Mouse (Mus musculus) MEL (cell line): Measurements from ENCODE around the gene Vmn2r76. TPM values are rescaled to one million over a fixed set of nuclear protein-coding genes. Genes with fewer than 3 reads are reported as not detected.
"Not testable (repeated sequence)": the region's sequence is repeated elsewhere in the genome, so short reads cannot be mapped to it uniquely, and the experiment has no call there.

Source experiments
- DNase-seq: peaks from one replicate; pipeline ENCODE4 v3.0.0; 2011; ENCODE audit warnings: low read depth, low spot score
- H3K27ac ChIP-seq: 2 replicates; pipeline ENCODE4 v1.5.1; 2012; ENCODE audit warnings: low read depth, mild to moderate bottlenecking, control low read depth, low read length, moderate library complexity; ENCODE audit not compliant: control insufficient read depth
- H3K27me3 ChIP-seq, 2 experiments: fragments of 150-350 bp in 1 of 2; sonication (generic) in 1 of 2; 2 replicates each; pipeline ENCODE4 v1.6.1; 2012; ENCODE audit warnings: low read length in 2 of 2, mild to moderate bottlenecking in 2 of 2, improper control_type of control experiment in 1 of 2, moderate library complexity in 1 of 2; ENCODE audit not compliant: insufficient read depth in 2 of 2, control insufficient read depth in 1 of 2
- H3K36me3 ChIP-seq, 2 experiments: 2 replicates each; pipeline ENCODE4 v1.6.1; 2012 to 2014; ENCODE audit warnings: low read length in 2 of 2, improper control_type of control experiment in 1 of 2, inconsistent platforms in 1 of 2, mild to moderate bottlenecking in 1 of 2; ENCODE audit not compliant: insufficient read depth in 2 of 2, control insufficient read depth in 1 of 2
- H3K4me1 ChIP-seq, 2 experiments: fragments of 150-350 bp in 1 of 2; sonication (generic) in 1 of 2; 2 replicates each; pipeline ENCODE4 v1.6.1; 2012; ENCODE audit warnings: low read length in 2 of 2, improper control_type of control experiment in 1 of 2, mild to moderate bottlenecking in 1 of 2; ENCODE audit not compliant: insufficient read depth in 2 of 2, control insufficient read depth in 1 of 2
- H3K4me3 ChIP-seq, 2 experiments: fragments of 150-350 bp in 1 of 2; sonication (generic) in 1 of 2; 2 replicates each; pipeline ENCODE4 v1.5.1; 2012; ENCODE audit warnings: low read depth in 2 of 2, low read length in 2 of 2, mild to moderate bottlenecking in 2 of 2, moderate library complexity in 2 of 2, control low read depth in 1 of 2, improper control_type of control experiment in 1 of 2; ENCODE audit not compliant: control insufficient read depth in 1 of 2, insufficient read depth in 1 of 2
- H3K79me2 ChIP-seq: 2 replicates; pipeline ENCODE4 v1.6.1; 2012; ENCODE audit warnings: mild to moderate bottlenecking, low read length, moderate library complexity; ENCODE audit not compliant: control insufficient read depth, poor library complexity, insufficient read depth
- H3K9ac ChIP-seq: 2 replicates; pipeline ENCODE4 v1.6.1; 2012; ENCODE audit warnings: low read depth, mild to moderate bottlenecking, control low read depth, low read length, moderate library complexity; ENCODE audit not compliant: control insufficient read depth, poor library complexity, severe bottlenecking
- H3K9me3 ChIP-seq: fragments of 150-350 bp; sonication (generic); replicated peaks from 2 replicates; pipeline ENCODE4 v1.6.1; 2012; ENCODE audit warnings: mild to moderate bottlenecking, low read length, improper control_type of control experiment, moderate library complexity; ENCODE audit not compliant: insufficient read depth
- BHLHE40 ChIP-seq: IDR thresholded peaks from 2 replicates; pipeline ENCODE4 v1.6.1; 2012; ENCODE audit warnings: low read depth, mild to moderate bottlenecking, inconsistent platforms, low read length, improper control_type of control experiment, borderline replicate concordance
- CHD2 ChIP-seq: IDR thresholded peaks from 2 replicates; pipeline ENCODE4 v1.6.1; 2011; ENCODE audit warnings: low read length, improper control_type of control experiment
- CTCF ChIP-seq, 3 experiments: IDR thresholded peaks in 2 of 3; conservative IDR thresholded peaks in 1 of 3; 2 replicates each; pipeline ENCODE4 v1.5.1; 2011 to 2012; ENCODE audit warnings: low read length in 3 of 3, low read depth in 2 of 3, mild to moderate bottlenecking in 2 of 3, improper control_type of control experiment in 1 of 3, inconsistent platforms in 1 of 3, mixed read lengths in 1 of 3, moderate library complexity in 1 of 3; ENCODE audit not compliant: control insufficient read depth in 1 of 3, insufficient read depth in 1 of 3, poor library complexity in 1 of 3, severe bottlenecking in 1 of 3
- JUND ChIP-seq: IDR thresholded peaks from 2 replicates; pipeline ENCODE4 v1.6.1; 2011; ENCODE audit warnings: low read depth, mild to moderate bottlenecking, improper control_type of control experiment, low read length
- KAT2A ChIP-seq: conservative IDR thresholded peaks from 2 replicates; pipeline ENCODE4 v1.6.1; 2012; ENCODE audit warnings: low read depth, low read length, improper control_type of control experiment, inconsistent platforms
- MAFK ChIP-seq: IDR thresholded peaks from 2 replicates; pipeline ENCODE4 v1.6.1; 2011; ENCODE audit warnings: low read depth, mild to moderate bottlenecking, low read length, improper control_type of control experiment, borderline replicate concordance
- MAX ChIP-seq: IDR thresholded peaks from 2 replicates; pipeline ENCODE4 v1.6.1; 2011; ENCODE audit warnings: low read length, improper control_type of control experiment
- MAZ ChIP-seq: IDR thresholded peaks from 2 replicates; pipeline ENCODE4 v1.6.1; 2012; ENCODE audit warnings: low read depth, mild to moderate bottlenecking, inconsistent platforms, low read length, improper control_type of control experiment
- MYC ChIP-seq: IDR thresholded peaks from 2 replicates; pipeline ENCODE4 v1.6.1; 2011; ENCODE audit warnings: low read depth, mild to moderate bottlenecking, low read length, improper control_type of control experiment, moderate library complexity
- POLR2A ChIP-seq, 2 experiments: IDR thresholded peaks; 2 replicates each; pipeline ENCODE4 v1.6.1; 2011 to 2012; ENCODE audit warnings: low read length in 2 of 2, mild to moderate bottlenecking in 2 of 2, control low read depth in 1 of 2, improper control_type of control experiment in 1 of 2, low read depth in 1 of 2, moderate library complexity in 1 of 2; ENCODE audit not compliant: control insufficient read depth in 1 of 2, insufficient read depth in 1 of 2, poor library complexity in 1 of 2
- POLR2AphosphoS5 ChIP-seq: IDR thresholded peaks from 2 replicates; pipeline ENCODE4 v1.6.1; 2012; ENCODE audit warnings: low read depth, borderline replicate concordance, mild to moderate bottlenecking, inconsistent platforms, low read length, moderate library complexity, mixed read lengths
- RAD21 ChIP-seq: IDR thresholded peaks from 2 replicates; pipeline ENCODE4 v1.6.1; 2011; ENCODE audit warnings: mild to moderate bottlenecking, low read depth, low read length, improper control_type of control experiment
- SIN3A ChIP-seq: IDR thresholded peaks from 2 replicates; pipeline ENCODE4 v1.6.1; 2012; ENCODE audit warnings: low read length, improper control_type of control experiment, inconsistent platforms
- SMC3 ChIP-seq: IDR thresholded peaks from 2 replicates; pipeline ENCODE4 v1.6.1; 2011; ENCODE audit warnings: low read depth, low read length, improper control_type of control experiment
- TBP ChIP-seq: IDR thresholded peaks from 2 replicates; pipeline ENCODE4 v1.8.0; 2011; ENCODE audit warnings: low read depth, low read length, improper control_type of control experiment
- USF1 ChIP-seq: IDR thresholded peaks from 2 replicates; pipeline ENCODE4 v1.6.1; 2014; ENCODE audit warnings: low read depth, mild to moderate bottlenecking, inconsistent platforms, low read length, improper control_type of control experiment, moderate library complexity
- polyA plus RNA-seq, 2 experiments: library from polyadenylated mRNA; stranded (reverse) in 1 of 2; unstranded in 1 of 2; fragments of >175 nt in 1 of 2; fragments of >200 nt in 1 of 2; gene quantifications; 2 replicates each; pipeline versions ENCODE4 v1.2.1 to v1.2.4; 2012; ENCODE audit warnings: low replicate concordance in 2 of 2, low read depth in 1 of 2; ENCODE audit not compliant: insufficient read length in 2 of 2, insufficient read depth in 1 of 2, missing spikeins in 1 of 2
- total RNA-seq: library from RNA; depleted of rRNA; stranded (reverse); fragments of 300-350 nt; gene quantifications from 2 replicates; pipeline ENCODE4 v1.2.3, GENCODE M21; 2012; rRNA removed

Gene Vmn2r76
- total RNA-seq: not detected in 2 replicates
- polyA plus RNA-seq: not detected

DNA sequence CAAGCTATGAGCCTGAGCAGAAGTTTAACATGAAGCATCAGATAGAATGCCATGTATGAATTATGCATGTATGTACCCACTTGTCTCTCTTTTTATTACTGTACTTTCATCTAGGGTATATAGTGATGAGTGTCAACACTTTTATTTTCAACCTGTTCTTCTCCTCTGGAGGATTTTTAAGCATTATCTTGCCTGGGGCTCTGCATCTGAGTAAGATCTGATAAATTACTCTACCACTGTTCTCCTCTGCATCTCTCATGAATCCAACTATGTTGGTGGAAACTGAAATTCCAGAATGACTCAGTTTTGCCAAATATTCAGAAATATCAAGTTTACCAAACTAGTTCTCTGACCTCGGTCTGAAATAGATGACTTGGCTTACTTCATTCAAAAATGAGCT is at the start of gene Vmn2r76:
TSS of gene Vmn2r76 (minus strand) at position 101 of the 400 bp plus-strand sequence.
- no peaks in the 10 kb centered on the region for H3K4me1 ChIP-seq
- H3K9ac ChIP-seq: no peak within 1 kb of the TSS
- H3K27ac ChIP-seq: no peak within 1 kb of the TSS
- DNase-seq: no peak
- H3K36me3 ChIP-seq: no peaks in the 10 kb centered on the region
- H3K27me3 ChIP-seq: no peaks in the 10 kb centered on the region
- no peaks in the 10 kb centered on the region for H3K79me2 ChIP-seq
- H3K4me3 ChIP-seq: no peak within 1 kb of the TSS
- H3K9me3 ChIP-seq: no peaks in the 10 kb centered on the region
- TF ChIP-seq SMC3 (no peak), USF1 (no peak)

DNA sequence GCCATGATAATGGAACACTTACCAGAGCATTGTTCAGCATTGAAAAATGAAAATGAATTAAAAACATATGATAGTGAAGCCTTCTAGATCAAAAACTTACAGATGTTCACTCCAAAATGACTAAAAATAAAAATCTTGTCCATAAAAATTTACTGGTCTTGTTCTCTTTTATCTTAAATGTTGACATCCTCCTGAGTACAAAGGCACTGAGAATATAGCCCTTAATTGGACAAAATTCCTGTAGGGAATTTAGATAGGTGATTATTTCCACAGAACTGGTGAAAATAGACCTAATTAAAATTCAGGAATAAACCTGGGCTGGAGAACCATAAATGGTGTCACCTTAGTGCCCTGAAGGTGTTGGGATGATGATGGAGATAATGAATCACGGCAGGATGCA is 31.0 kb upstream of the Vmn2r76 start, which contains the start of gene Olfr310:
TSS of gene Olfr310 (minus strand) at position 101 of the 400 bp plus-strand sequence.
- TF ChIP-seq JUND: no peak
- TF ChIP-seq RAD21: no peak
- no peak for TF ChIP-seq CHD2
- no peak for TF ChIP-seq MYC
- TF ChIP-seq SMC3: no peak
- no peak for TF ChIP-seq TBP
- TF ChIP-seq CTCF (IDR thresholded peaks at IDR 0.05 in 2 of 3, conservative IDR thresholded peaks at IDR 0.05 in 1 of 3; ENCODE audit: control insufficient read depth in 1 of 3, insufficient read depth in 1 of 3, low read depth in 2 of 3, low read length in 3 of 3, poor library complexity in 1 of 3, severe bottlenecking in 1 of 3): no peak
- TF ChIP-seq SIN3A: no peak
- no peak for TF ChIP-seq POLR2A (IDR thresholded peaks at IDR 0.05; ENCODE audit: control insufficient read depth in 1 of 2, insufficient read depth in 1 of 2, low read depth in 1 of 2, low read length in 2 of 2, poor library complexity in 1 of 2)
- no peak for TF ChIP-seq BHLHE40
- TF ChIP-seq KAT2A: no peak
- TF ChIP-seq MAFK: no peak
- no peak for TF ChIP-seq USF1
- no peak within 1 kb of the TSS for H3K4me3 ChIP-seq
- no peaks in the 10 kb centered on the region for H3K4me1 ChIP-seq
- no peak for DNase-seq
- H3K9me3 ChIP-seq: no peaks in the 10 kb centered on the region
- no peaks in the 10 kb centered on the region for H3K36me3 ChIP-seq
- no peaks in the 10 kb centered on the region for H3K79me2 ChIP-seq
- no peak within 1 kb of the TSS for H3K27ac ChIP-seq
- no peak within 1 kb of the TSS for H3K9ac ChIP-seq
- H3K27me3 ChIP-seq: no peaks in the 10 kb centered on the region

DNA sequence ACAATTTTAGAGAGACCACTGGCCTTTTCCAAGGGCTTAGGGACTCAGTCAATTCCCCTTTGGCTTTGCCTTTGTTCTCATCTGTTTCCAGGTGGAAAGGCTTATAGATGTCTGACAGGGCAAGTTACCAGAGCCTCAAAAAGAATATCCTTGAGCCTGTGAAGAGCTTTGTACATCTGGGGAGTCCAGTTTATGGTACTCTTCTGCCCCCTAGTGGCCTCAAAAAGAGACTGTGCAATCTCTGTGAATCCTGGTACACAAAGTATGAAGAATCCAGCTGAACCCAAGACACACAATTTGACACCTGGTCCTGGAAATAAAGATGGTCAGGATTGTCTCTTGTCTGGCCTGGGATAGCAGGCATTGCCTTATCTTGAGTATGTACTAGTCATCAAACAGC is 34.8 kb downstream of the Vmn2r76 start:
- Histone ChIP-seq H3K27ac (no peak overlapping the region), H3K9ac (no peak overlapping the region), H3K4me3 (no peak overlapping the region), H3K27me3 (no peaks in the 10 kb centered on the region), H3K36me3 (no peaks in the 10 kb centered on the region), H3K9me3 (no peaks in the 10 kb centered on the region), H3K79me2 (no peaks in the 10 kb centered on the region), H3K4me1 (no peaks in the 10 kb centered on the region)
- peak; percentile 28 for DNase-seq
- TF ChIP-seq RAD21 (peak; percentile 59), JUND (no peak), SMC3 (peak; percentile 45), CTCF (IDR thresholded peaks at IDR 0.05 in 2 of 3, conservative IDR thresholded peaks at IDR 0.05 in 1 of 3; ENCODE audit: control insufficient read depth in 1 of 3, insufficient read depth in 1 of 3, low read depth in 2 of 3, low read length in 3 of 3, poor library complexity in 1 of 3, severe bottlenecking in 1 of 3) (peak; percentile 29 to 54 (median 29); a peak in 5 of 6 replicates), POLR2AphosphoS5 (no peak), KAT2A (no peak), MAZ (no peak), POLR2A (IDR thresholded peaks at IDR 0.05; ENCODE audit: control insufficient read depth in 1 of 2, insufficient read depth in 1 of 2, low read depth in 1 of 2, low read length in 2 of 2, poor library complexity in 1 of 2) (no peak), MAX (no peak)

DNA sequence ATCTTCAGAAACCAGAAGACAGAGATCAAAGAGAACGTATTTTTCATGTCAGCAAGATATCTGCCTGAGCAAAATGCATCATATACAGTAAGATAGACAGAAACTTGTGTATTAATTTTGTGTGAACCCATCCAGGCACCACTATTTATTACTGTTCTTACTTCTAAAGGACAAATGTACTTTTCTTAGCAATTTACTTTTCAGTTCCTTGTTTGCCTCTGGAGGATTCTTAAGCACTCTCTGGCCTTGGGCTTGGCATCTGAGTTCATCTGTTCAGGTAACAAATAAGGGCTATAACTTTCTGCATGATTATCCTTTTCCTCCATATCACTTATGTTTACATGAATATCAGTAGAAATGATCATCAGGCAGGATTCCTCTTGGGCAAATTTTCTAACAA is 74.4 kb downstream of the Vmn2r76 start, which contains the start of gene Vmn2r75:
TSS of gene Vmn2r75 (minus strand) at position 101 of the 400 bp plus-strand sequence.
- not testable (repeated sequence) for H3K36me3 ChIP-seq, H3K27ac ChIP-seq, H3K9ac ChIP-seq, H3K4me3 ChIP-seq, H3K9me3 ChIP-seq, H3K27me3 ChIP-seq, DNase-seq, H3K4me1 ChIP-seq, H3K79me2 ChIP-seq
